8 mouse cellular contexts compared by ENCODE assay signal in genomic region chr4:143280166-143280565, GRCm38 (mm10). TPM values are rescaled to one million over a fixed set of nuclear protein-coding genes. Genes with fewer than 3 reads are reported as not detected.
DNase-seq lines count a peak whose midpoint lies in the region; ATAC-seq and TF ChIP-seq lines count a peak whose summit lies in the region.

No protein-coding gene starts in this region.

- H3K4me2 ChIP-seq in heart, embryonic 11.5 days, result no peak overlapping the region
- H3K4me2 ChIP-seq in forebrain, embryonic 11.5 days (ENCODE audit: low read depth, low read length, severe bottlenecking), result no peak overlapping the region
- no peak overlapping the region for H3K4me2 ChIP-seq in intestine, embryonic 14.5 days (ENCODE audit: low read length)
- no peak overlapping the region for H3K4me2 ChIP-seq in midbrain, embryonic 13.5 days (replicated peaks)

- peak; percentile 35 to 56 for DNase-seq in heart, adult 18-20 months
- peak; percentile 77 for DNase-seq in forebrain, embryonic 11.5 days (ENCODE audit: low spot score)
- DNase-seq in intestine, embryonic 14.5 days (ENCODE audit: low spot score), result peak; percentile 78
- DNase-seq in thymus, postnatal 0 days (ENCODE audit: low spot score), result peak; percentile 32
- no peak for DNase-seq in urinary bladder, postnatal 36 days (ENCODE audit: low spot score in 2 of 2)

- peaks cover 4% of the 10 kb centered on the region; the same call in 1 of the 2 replicates for H3K4me1 ChIP-seq in heart, embryonic 11.5 days (ENCODE audit: control insufficient read depth, insufficient read depth, low read length)
- H3K4me1 ChIP-seq in E14TG2a.4 (replicated peaks; ENCODE audit: low read depth, low read length), result peaks cover 25% of the 10 kb centered on the region
- H3K4me1 ChIP-seq in forebrain, embryonic 11.5 days (replicated peaks; ENCODE audit: control insufficient read depth, insufficient read depth, low read length), result peaks cover 17% of the 10 kb centered on the region
- H3K4me1 ChIP-seq in intestine, embryonic 14.5 days (replicated peaks; ENCODE audit: control insufficient read depth, insufficient read depth, low read length), result peaks cover 12% of the 10 kb centered on the region
- peaks cover 28% of the 10 kb centered on the region for H3K4me1 ChIP-seq in midbrain, embryonic 13.5 days (replicated peaks)

- no peaks in the 10 kb centered on the region for H3K36me3 ChIP-seq in heart, embryonic 11.5 days (ENCODE audit: control insufficient read depth, insufficient read depth, low read length)
- H3K36me3 ChIP-seq in E14TG2a.4 (ENCODE audit: insufficient read depth, low read length), result peaks cover 26% of the 10 kb centered on the region
- no peaks in the 10 kb centered on the region; the same call in 1 of the 2 replicates for H3K36me3 ChIP-seq in forebrain, embryonic 11.5 days (ENCODE audit: control insufficient read depth, insufficient read depth, low read length)
- H3K36me3 ChIP-seq in intestine, embryonic 14.5 days (ENCODE audit: control insufficient read depth, insufficient read depth, low read length), result no peaks in the 10 kb centered on the region
- H3K36me3 ChIP-seq in midbrain, embryonic 13.5 days, result peaks cover 5% of the 10 kb centered on the region; the same call in 1 of the 2 replicates

- ATAC-seq in heart, embryonic 11.5 days (replicated peaks; ENCODE audit: insufficient number of reproducible peaks, low FRiP score, low TSS enrichment), result no peak
- peak; percentile 23; the same call in 1 of the 2 replicates for ATAC-seq in forebrain, embryonic 11.5 days (replicated peaks; ENCODE audit: low FRiP score)
- ATAC-seq in intestine, embryonic 14.5 days (replicated peaks; ENCODE audit: low FRiP score, low TSS enrichment, low read depth), result no peak
- ATAC-seq in midbrain, embryonic 13.5 days, result no peak

- peak; percentile 59 for TF ChIP-seq CTCF in E14TG2a.4 (conservative IDR thresholded peaks at IDR 0.05; ENCODE audit: low read length)

- no peak overlapping the region for H3K27ac ChIP-seq in heart, embryonic 11.5 days (ENCODE audit: low read depth, low read length)
- H3K27ac ChIP-seq in forebrain, embryonic 11.5 days (ENCODE audit: low read depth, low read length), result peak overlapping the region; percentile 89
- H3K27ac ChIP-seq in intestine, embryonic 14.5 days (ENCODE audit: low read depth), result peak overlapping the region; percentile 76
- H3K27ac ChIP-seq in midbrain, embryonic 13.5 days, result peak overlapping the region; percentile 85

- no peaks in the 10 kb centered on the region for H3K9me3 ChIP-seq in heart, embryonic 11.5 days (replicated peaks; ENCODE audit: control insufficient read depth, low read length)
- no peaks in the 10 kb centered on the region for H3K9me3 ChIP-seq in E14TG2a.4 (ENCODE audit: low read length)
- H3K9me3 ChIP-seq in forebrain, embryonic 11.5 days (ENCODE audit: control insufficient read depth, low read length), result no peaks in the 10 kb centered on the region
- H3K9me3 ChIP-seq in intestine, embryonic 14.5 days (ENCODE audit: control insufficient read depth, low read length), result 0 out of 2 replicates have a peak, but pooled peaks cover 3% of the 10 kb centered on the region
- H3K9me3 ChIP-seq in midbrain, embryonic 13.5 days, result no peaks in the 10 kb centered on the region

- WGBS in heart, embryonic 11.5 days (ENCODE audit: insufficient replicate concordance), result 81% methylated on average over 3 of the region's 3 CpGs
- 82% methylated on average over 3 of the region's 3 CpGs for WGBS in forebrain, embryonic 11.5 days
- 81% methylated on average over 3 of the region's 3 CpGs for WGBS in intestine, embryonic 14.5 days
- 89% methylated on average over 3 of the region's 3 CpGs for WGBS in midbrain, embryonic 13.5 days

- no peaks in the 10 kb centered on the region for H3K27me3 ChIP-seq in heart, embryonic 11.5 days (ENCODE audit: control insufficient read depth, insufficient read depth, low read length)
- H3K27me3 ChIP-seq in E14TG2a.4 (ENCODE audit: insufficient read depth, low read length), result no peaks in the 10 kb centered on the region
- no peaks in the 10 kb centered on the region for H3K27me3 ChIP-seq in forebrain, embryonic 11.5 days (ENCODE audit: control insufficient read depth, insufficient read depth, low read length)
- no peaks in the 10 kb centered on the region for H3K27me3 ChIP-seq in intestine, embryonic 14.5 days (replicated peaks; ENCODE audit: control insufficient read depth, insufficient read depth, low read length)
- no peaks in the 10 kb centered on the region for H3K27me3 ChIP-seq in midbrain, embryonic 13.5 days

- no peak overlapping the region for H3K9ac ChIP-seq in heart, embryonic 11.5 days (ENCODE audit: low read depth, low read length)
- H3K9ac ChIP-seq in forebrain, embryonic 11.5 days (ENCODE audit: low read length), result no peak overlapping the region
- H3K9ac ChIP-seq in intestine, embryonic 14.5 days (ENCODE audit: low read length), result no peak overlapping the region
- H3K9ac ChIP-seq in midbrain, embryonic 13.5 days (replicated peaks), result no peak overlapping the region

- H3K4me3 ChIP-seq in heart, embryonic 11.5 days (ENCODE audit: low read depth, low read length), result no peak overlapping the region
- no peak overlapping the region for H3K4me3 ChIP-seq in E14TG2a.4 (replicated peaks; ENCODE audit: low read length)
- no peak overlapping the region for H3K4me3 ChIP-seq in forebrain, embryonic 11.5 days (ENCODE audit: low read depth, low read length)
- H3K4me3 ChIP-seq in intestine, embryonic 14.5 days (ENCODE audit: low read depth, low read length), result no peak overlapping the region
- H3K4me3 ChIP-seq in midbrain, embryonic 13.5 days (replicated peaks), result no peak overlapping the region

RNA-seq across cellular contexts. Expression of gene Pdpn, which starts 19.2 kb away (rescaled TPM):
- total RNA-seq in heart, adult 18-20 months (2021), result 1 to 10 TPM; 4.5 to 7.9 TPM
- 28.4 and 29.1 TPM in 2 replicates for polyA plus RNA-seq in heart, embryonic 11.5 days (2014; fragmentation: Nextera tagmentation; extraction: Ambion mirVana)
- polyA plus RNA-seq in forebrain, embryonic 11.5 days (2014; fragmentation: Nextera tagmentation; extraction: Ambion mirVana), result 74.5 and 75.8 TPM in 2 replicates
- polyA plus RNA-seq in intestine, embryonic 14.5 days (2014; fragmentation: Nextera tagmentation; extraction: Ambion mirVana), result 36.3 and 37.6 TPM in 2 replicates
- 70.8 and 72.5 TPM in 2 replicates for polyA plus RNA-seq in midbrain, embryonic 13.5 days (2015; fragmentation: Nextera tagmentation; extraction: Ambion mirVana)
- polyA plus RNA-seq in thymus, postnatal 0 days (2015; fragmentation: Nextera tagmentation; extraction: Ambion mirVana), result 20.0 and 20.2 TPM in 2 replicates

Comparison
In these comparisons a context has a peak if more than half of its experiments do, and no peak if none do; other contexts are left out.
1. DNase-seq: peak in heart, adult 18-20 months (2 of 2), forebrain, embryonic 11.5 days (single experiment), intestine, embryonic 14.5 days (single experiment) and thymus, postnatal 0 days (single experiment); none in urinary bladder, postnatal 36 days (0 of 2).